Mouse (Mus musculus): ENCODE measurements around the gene Trpv2. TPM values are rescaled to one million over a fixed set of nuclear protein-coding genes. Genes with fewer than 3 reads are reported as not detected.

Trpv2 gene
- polyA plus RNA-seq, 1 experiment from 2014 or later: 12.7 TPM

DNA sequence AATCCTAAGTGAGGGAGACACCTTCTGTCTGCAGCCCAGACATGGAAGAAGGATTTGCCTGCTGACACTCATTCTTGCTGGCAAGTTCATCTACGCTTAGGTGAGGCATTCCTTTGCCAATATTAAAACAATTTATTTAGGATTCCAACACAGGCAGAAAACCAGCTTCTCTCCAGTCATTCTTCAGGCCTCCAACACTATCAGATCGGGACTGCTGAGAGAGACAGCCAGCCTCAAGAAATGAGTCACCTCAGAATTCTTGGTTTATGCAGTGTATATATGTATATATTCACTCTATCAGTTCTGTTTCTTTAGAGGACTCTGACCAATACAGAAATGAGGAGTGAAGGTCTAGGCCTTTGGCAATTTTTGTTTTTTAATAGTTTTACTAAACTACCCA is 10.7 kb upstream of the Trpv2 start:
- Histone ChIP-seq H3K27me3 (peaks cover 7% of the 10 kb centered on the region), H3K36me3 (no peaks in the 10 kb centered on the region), H3K4me2 (replicated peaks) (no peak overlapping the region), H3K9me3 (no peaks in the 10 kb centered on the region), H3K27ac (replicated peaks) (no peak overlapping the region), H3K4me3 (no peak overlapping the region), H3K9ac (replicated peaks) (no peak overlapping the region), H3K4me1 (no peaks in the 10 kb centered on the region)
- WGBS: 91% methylated on average over 2 of the region's 2 CpGs
- ATAC-seq (ENCODE audit: low FRiP score, low read depth): no peak

DNA sequence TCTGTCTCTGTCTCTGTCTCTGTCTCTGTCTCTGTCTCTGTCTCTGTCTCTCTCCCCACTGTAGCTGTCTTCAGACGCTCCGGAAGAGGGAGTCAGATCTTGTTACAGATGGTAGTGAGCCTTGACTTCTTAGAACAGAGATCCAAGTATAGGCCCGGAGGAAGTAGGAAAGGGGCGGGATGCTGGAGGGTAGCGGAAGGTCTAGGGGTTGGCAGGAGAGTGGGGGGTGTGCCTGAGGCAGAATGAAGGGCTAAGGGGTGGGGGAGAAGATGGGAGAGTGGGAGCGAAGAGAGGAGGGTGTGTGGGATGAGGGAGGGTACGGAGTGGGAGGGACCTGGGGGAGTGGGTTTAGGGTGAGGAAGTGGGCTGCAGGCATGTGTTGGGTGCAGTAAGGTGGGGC is 8.5 kb upstream of the Trpv2 start:
- H3K9me3 ChIP-seq: no peaks in the 10 kb centered on the region
- no peaks in the 10 kb centered on the region for H3K4me1 ChIP-seq
- H3K27ac ChIP-seq (replicated peaks): no peak overlapping the region
- no peak overlapping the region for H3K4me2 ChIP-seq (replicated peaks)
- H3K9ac ChIP-seq (replicated peaks): no peak overlapping the region
- no peaks in the 10 kb centered on the region for H3K36me3 ChIP-seq
- no peaks in the 10 kb centered on the region for H3K27me3 ChIP-seq
- no peak for ATAC-seq (ENCODE audit: low FRiP score, low read depth)
- no peak overlapping the region for H3K4me3 ChIP-seq
- WGBS: 79% methylated on average over 7 of the region's 7 CpGs

DNA sequence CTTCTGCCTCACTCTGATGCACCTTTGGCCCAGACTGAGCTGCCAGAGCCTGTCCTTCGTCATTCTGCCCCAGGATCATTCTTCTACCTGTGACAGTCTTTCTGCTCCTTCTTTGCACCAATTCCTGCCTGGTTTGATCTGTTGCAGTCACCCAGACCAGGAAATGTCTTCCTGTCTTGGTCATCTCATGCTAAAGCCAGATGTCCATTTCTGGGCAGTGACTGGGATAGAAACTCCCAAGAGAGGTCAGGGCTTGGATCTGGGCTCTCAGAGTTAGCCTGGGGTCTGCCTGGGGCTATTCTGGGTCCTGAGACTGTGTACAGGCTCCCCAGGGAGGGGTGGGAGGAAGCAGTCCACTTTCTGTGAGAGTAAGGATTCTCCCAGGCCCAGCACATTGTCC is 8.1 kb upstream of the Trpv2 start:
- Histone ChIP-seq H3K4me2 (replicated peaks) (no peak overlapping the region), H3K36me3 (no peaks in the 10 kb centered on the region)
- WGBS: 70% methylated on average over 1 of the region's 1 CpGs

DNA sequence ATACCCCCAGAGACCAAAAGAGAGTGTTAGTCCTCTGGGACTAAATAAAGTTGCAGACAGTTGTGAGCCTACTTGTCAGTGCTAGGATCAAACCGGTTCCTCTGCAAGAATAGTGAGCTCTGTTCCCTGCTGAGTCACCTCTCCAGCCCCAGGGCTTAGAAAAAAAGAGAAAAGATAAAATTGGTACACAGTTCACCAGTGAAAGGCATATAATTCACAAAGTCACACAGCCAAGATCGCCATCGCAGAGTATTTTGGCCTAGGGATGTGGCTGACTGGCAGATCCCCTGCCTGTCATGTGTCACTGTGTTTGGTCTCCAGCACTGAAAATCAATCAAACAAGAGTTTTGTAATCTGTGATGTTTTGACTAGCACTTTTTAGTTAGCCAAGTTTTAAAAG is 6.0 kb upstream of the Trpv2 start:
- Histone ChIP-seq H3K9me3 (no peaks in the 10 kb centered on the region), H3K27ac (replicated peaks) (no peak overlapping the region), H3K4me1 (no peaks in the 10 kb centered on the region), H3K36me3 (no peaks in the 10 kb centered on the region), H3K4me3 (no peak overlapping the region), H3K9ac (replicated peaks) (no peak overlapping the region), H3K27me3 (no peaks in the 10 kb centered on the region), H3K4me2 (replicated peaks) (no peak overlapping the region)
- ATAC-seq (ENCODE audit: low FRiP score, low read depth): no peak
- 68% methylated on average over 3 of the region's 3 CpGs for WGBS

More for the DNA sequence above, 8.1 kb upstream of the Trpv2 start:
- no peaks in the 10 kb centered on the region for H3K27me3 ChIP-seq
- no peaks in the 10 kb centered on the region for H3K4me1 ChIP-seq
- H3K9me3 ChIP-seq: no peaks in the 10 kb centered on the region
- H3K9ac ChIP-seq (replicated peaks): no peak overlapping the region
- no peak overlapping the region for H3K27ac ChIP-seq (replicated peaks)
- no peak overlapping the region for H3K4me3 ChIP-seq
- no peak for ATAC-seq (ENCODE audit: low FRiP score, low read depth)

DNA sequence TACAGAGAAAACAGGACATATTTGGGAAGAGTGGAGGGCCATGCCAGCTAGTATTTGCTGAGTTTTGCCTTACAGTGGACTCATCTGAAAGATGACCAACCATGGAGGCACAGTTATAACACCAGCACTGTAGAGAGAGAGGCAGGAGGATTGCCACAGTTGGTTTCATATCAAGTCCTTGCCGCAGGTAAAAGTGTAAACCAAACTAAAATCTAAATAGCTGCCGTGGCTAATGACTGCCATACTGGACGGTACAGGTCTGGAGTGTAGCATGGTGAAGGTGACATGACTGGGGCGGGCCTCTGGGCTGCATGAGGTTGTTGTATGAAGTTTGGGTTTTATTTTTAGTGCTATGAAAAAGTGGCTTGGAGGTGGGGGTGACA is 408 bp downstream of the Trpv2 start:
- Histone ChIP-seq H3K27ac (replicated peaks) (no peak overlapping the region), H3K4me3 (no peak overlapping the region), H3K4me2 (replicated peaks) (no peak overlapping the region), H3K9me3 (no peaks in the 10 kb centered on the region), H3K9ac (replicated peaks) (no peak overlapping the region), H3K27me3 (peaks cover 24% of the 10 kb centered on the region), H3K36me3 (no peaks in the 10 kb centered on the region), H3K4me1 (peaks cover 10% of the 10 kb centered on the region; the same call in 1 of the 2 replicates)
- WGBS: 82% methylated on average over 4 of the region's 4 CpGs
- no peak for ATAC-seq (ENCODE audit: low FRiP score, low read depth)

DNA sequence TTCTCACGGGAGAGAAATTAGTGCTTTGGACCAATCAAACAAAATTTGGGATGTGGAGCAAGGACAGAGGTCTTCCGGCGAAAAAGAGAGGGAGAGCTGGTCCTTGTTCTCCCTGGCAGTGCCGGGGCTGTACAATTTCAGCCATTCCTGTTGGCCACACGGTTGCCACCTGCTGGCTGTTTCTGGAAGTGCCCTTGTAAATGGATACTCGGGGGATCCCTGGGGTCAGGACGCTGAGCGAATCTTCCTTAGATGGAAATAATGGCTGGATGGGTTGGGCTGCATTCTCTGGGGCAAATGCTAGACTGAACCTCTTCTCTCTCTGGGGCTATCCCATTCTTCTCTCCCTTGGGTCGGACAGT is 992 bp downstream of the Trpv2 start:
- ATAC-seq (ENCODE audit: low FRiP score, low read depth): peak; percentile 71
- WGBS: 2% methylated on average over 9 of the region's 9 CpGs
- Histone ChIP-seq H3K4me3 (peak overlapping the region; percentile 55), H3K9me3 (no peaks in the 10 kb centered on the region), H3K4me1 (peaks cover 10% of the 10 kb centered on the region; the same call in 1 of the 2 replicates), H3K36me3 (no peaks in the 10 kb centered on the region), H3K9ac (replicated peaks) (peak overlapping the region; percentile 53), H3K4me2 (replicated peaks) (peak overlapping the region; percentile 92), H3K27me3 (peaks cover 24% of the 10 kb centered on the region), H3K27ac (replicated peaks) (no peak overlapping the region)

DNA sequence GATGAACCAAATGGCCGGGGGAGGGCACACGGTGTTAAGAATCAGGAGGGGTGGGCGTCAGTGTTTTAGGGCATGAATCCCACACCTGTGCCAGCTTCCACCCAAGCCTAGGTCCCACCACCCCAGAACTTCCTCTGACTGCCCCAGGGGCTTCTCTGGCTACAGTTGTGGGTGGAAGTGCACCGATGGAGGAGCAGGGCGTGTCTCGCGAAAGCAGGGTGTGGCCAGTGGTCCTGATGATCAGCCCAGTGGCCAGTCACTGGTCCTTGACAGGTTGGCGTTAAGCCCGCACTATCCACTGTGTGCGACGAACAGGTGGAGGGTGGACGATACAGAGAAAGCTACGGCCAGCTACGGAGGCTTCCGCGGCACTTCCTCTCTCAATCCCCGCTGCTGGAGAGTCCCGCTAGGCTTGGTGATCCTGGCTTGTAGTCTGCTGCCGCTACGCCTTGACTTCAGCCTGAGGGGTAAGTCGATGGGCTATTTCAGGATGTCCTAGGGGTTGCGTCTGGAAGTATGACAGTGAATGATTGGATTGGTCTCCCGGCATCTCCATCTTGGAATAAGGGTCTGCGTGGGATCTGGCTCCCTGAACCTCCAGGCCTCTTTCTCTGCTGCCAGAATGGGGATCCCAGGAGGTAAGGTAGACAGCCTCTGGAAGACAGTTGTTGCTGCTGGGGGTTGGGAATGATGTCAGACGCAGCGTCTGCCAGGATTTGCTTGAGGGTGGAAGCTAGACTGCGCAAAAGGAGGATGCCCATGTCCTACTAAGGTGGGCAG is 1.6 kb downstream of the Trpv2 start:
- Histone ChIP-seq H3K4me3 (peak overlapping the region; percentile 55), H3K9me3 (no peaks in the 10 kb centered on the region), H3K4me1 (peaks cover 10% of the 10 kb centered on the region; the same call in 1 of the 2 replicates), H3K27ac (replicated peaks) (0 out of 2 replicates have a peak overlapping the region, but pooled peaks have one; percentile 46), H3K4me2 (replicated peaks) (peak overlapping the region; percentile 92), H3K9ac (replicated peaks) (peak overlapping the region; percentile 53), H3K36me3 (no peaks in the 10 kb centered on the region), H3K27me3 (peaks cover 24% of the 10 kb centered on the region)
- 5% methylated on average over 27 of the region's 27 CpGs for WGBS
- peak; percentile 62 for ATAC-seq (ENCODE audit: low FRiP score, low read depth)

DNA sequence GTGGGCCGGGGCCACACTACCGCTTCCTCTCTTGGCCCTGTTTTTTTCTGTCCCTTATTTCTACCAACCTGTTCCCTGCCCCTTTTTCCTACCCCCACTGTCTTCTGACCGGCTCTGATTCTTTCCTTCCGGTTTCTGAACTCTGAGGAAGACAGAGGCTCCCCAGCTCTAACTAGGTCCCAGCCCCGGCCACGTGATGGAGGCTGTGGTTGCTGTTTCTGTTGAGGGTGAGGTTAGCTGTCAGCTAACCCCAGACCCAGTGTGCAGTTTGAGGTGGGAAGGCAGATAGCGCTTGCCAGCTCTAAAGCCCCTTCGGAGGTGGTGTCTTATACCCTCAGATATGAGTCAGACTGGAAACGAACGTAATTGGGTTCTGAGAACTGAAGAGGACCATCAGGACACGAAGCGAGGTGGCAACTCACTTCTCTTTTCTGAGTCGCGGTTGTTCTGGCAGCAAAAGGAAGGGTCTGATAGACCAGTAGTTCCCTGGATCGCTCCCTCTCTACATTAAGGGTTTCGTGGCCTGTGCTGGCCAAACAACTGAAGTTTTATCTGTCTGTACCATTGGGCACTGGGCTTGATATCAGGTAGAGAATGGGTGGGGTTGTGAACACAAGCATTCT is 2.4 kb downstream of the Trpv2 start:
- no peak overlapping the region for H3K27ac ChIP-seq (replicated peaks)
- ATAC-seq (ENCODE audit: low FRiP score, low read depth): no peak
- peak overlapping the region; percentile 92 for H3K4me2 ChIP-seq (replicated peaks)
- H3K36me3 ChIP-seq: no peaks in the 10 kb centered on the region
- peak overlapping the region; percentile 53; the same call in 1 of the 2 replicates for H3K9ac ChIP-seq (replicated peaks)
- no peaks in the 10 kb centered on the region for H3K9me3 ChIP-seq
- WGBS: 63% methylated on average over 16 of the region's 16 CpGs
- H3K4me1 ChIP-seq: peaks cover 10% of the 10 kb centered on the region; the same call in 1 of the 2 replicates
- peak overlapping the region; percentile 55 for H3K4me3 ChIP-seq
- peaks cover 24% of the 10 kb centered on the region for H3K27me3 ChIP-seq

DNA sequence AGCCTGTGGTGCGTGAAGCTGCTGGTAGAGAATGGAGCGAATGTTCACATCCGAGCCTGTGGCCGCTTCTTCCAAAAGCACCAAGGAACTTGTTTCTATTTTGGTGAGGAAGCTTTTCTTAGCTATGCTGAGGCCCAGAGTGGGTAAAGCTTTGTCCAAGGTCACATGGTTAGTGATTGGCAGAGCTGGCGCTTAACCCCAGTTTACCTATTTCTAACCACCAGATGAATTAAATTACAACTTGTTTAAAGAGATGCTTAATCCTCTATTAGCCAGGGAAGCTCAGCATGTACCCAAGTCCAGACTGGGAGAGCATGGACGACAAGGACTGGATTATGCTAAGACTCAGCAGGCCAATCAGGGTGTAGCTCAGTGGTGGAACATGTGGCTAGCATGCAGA is 8.7 kb downstream of the Trpv2 start:
- Histone ChIP-seq H3K4me2 (replicated peaks) (no peak overlapping the region), H3K9me3 (no peaks in the 10 kb centered on the region), H3K36me3 (0 out of 2 replicates have a peak, but pooled peaks cover 4% of the 10 kb centered on the region), H3K4me3 (no peak overlapping the region), H3K4me1 (no peaks in the 10 kb centered on the region), H3K9ac (replicated peaks) (no peak overlapping the region), H3K27me3 (peaks cover 4% of the 10 kb centered on the region; the same call in 1 of the 2 replicates), H3K27ac (replicated peaks) (no peak overlapping the region)
- WGBS: 59% methylated on average over 6 of the region's 6 CpGs
- no peak for ATAC-seq (ENCODE audit: low FRiP score, low read depth)

DNA sequence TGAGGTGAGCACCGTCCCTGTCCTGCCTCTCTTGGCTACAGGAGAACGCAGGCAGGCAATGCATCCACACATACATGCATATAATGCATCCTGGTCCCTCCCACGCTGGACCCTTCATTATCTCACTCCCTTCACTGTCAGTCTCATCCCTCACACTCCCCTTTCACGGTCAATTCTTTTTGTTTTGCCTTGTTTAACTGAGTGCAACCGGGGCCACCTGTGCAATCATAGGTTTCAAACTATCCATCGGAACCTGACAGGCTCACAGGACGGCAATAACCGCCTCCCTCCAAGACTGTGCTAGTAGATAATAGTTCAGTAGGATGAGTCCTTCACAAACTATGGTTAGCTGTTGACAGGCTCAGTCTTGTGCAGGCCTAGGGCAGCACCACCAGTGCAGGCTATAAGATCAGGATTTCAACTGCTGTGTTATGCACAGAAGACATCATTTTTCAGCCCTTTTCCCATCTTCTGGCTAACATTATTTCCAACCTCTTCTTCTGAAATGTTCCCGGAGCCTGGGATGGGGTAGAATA is 10.5 kb downstream of the Trpv2 start:
- 86% methylated on average over 9 of the region's 9 CpGs for WGBS
- 0 out of 2 replicates have a peak, but pooled peaks cover 4% of the 10 kb centered on the region for H3K36me3 ChIP-seq

DNA sequence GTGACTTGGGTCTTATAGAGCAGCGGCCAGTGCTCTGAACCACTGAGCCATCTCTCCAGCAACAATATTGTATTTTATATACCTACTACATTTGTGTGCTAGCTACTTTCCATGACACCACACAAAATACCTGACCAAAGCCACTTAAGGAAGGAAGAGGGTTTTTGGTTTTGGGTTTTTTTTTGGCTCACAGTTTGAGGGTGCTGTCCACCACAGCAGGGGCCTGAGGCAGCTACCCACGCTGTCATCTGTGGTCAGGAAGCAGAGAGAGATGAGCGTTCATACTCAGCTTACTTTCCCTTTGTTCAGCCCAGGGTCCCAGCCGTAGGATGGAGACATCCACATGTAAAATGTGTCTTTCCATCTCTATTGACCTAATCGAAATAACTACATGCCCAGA is 12.7 kb downstream of the Trpv2 start:
- Histone ChIP-seq H3K36me3 (0 out of 2 replicates have a peak, but pooled peaks cover 4% of the 10 kb centered on the region), H3K27ac (replicated peaks) (no peak overlapping the region), H3K4me1 (no peaks in the 10 kb centered on the region), H3K9me3 (no peaks in the 10 kb centered on the region), H3K27me3 (no peaks in the 10 kb centered on the region), H3K4me2 (replicated peaks) (no peak overlapping the region), H3K9ac (replicated peaks) (no peak overlapping the region), H3K4me3 (no peak overlapping the region)
- no peak for ATAC-seq (ENCODE audit: low FRiP score, low read depth)
- 88% methylated on average over 5 of the region's 5 CpGs for WGBS

More for the DNA sequence above, 10.5 kb downstream of the Trpv2 start:
- Histone ChIP-seq H3K4me2 (replicated peaks) (no peak overlapping the region), H3K27ac (replicated peaks) (no peak overlapping the region), H3K9ac (replicated peaks) (no peak overlapping the region), H3K27me3 (no peaks in the 10 kb centered on the region), H3K4me3 (no peak overlapping the region), H3K9me3 (no peaks in the 10 kb centered on the region), H3K4me1 (no peaks in the 10 kb centered on the region)
- no peak for ATAC-seq (ENCODE audit: low FRiP score, low read depth)

DNA sequence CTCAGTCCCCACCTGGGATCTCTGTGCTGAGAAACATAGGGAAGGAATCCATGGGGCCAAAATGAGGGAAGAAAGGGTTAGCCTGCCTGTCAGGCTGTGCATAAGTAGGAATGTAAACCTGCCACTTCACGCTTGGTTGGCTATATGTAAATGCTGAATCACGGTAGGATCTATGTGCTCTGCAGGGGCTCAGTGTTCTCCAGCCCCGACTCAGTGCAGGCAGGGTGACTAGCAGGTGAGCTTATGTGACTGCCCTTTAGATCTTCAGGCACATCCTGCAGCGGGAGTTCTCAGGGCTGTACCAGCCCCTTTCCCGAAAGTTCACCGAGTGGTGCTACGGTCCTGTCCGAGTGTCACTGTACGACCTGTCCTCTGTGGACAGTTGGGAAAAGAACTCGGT is 15.1 kb downstream of the Trpv2 start:
- Histone ChIP-seq H3K4me2 (replicated peaks) (no peak overlapping the region), H3K27ac (replicated peaks) (no peak overlapping the region), H3K9ac (replicated peaks) (no peak overlapping the region), H3K4me3 (no peak overlapping the region), H3K4me1 (no peaks in the 10 kb centered on the region), H3K36me3 (0 out of 2 replicates have a peak, but pooled peaks cover 4% of the 10 kb centered on the region), H3K9me3 (no peaks in the 10 kb centered on the region), H3K27me3 (no peaks in the 10 kb centered on the region)
- WGBS: 75% methylated on average over 10 of the region's 10 CpGs
- ATAC-seq (ENCODE audit: low FRiP score, low read depth): no peak
